Mouse (Mus musculus): Measurements from ENCODE around the gene Strada.
"Not testable (repeated sequence)": the region's sequence is repeated elsewhere in the genome, so short reads cannot be mapped to it uniquely, and the experiment has no call there.

Strada gene

GRCm38 (mm10) chr11:106202123-106202465 is at the start of gene Strada:
Gene Strada (minus strand): TSS chr11:106202168.
- DNase-seq (ENCODE audit: extremely low spot score, low spot score) = no peak

DNA sequence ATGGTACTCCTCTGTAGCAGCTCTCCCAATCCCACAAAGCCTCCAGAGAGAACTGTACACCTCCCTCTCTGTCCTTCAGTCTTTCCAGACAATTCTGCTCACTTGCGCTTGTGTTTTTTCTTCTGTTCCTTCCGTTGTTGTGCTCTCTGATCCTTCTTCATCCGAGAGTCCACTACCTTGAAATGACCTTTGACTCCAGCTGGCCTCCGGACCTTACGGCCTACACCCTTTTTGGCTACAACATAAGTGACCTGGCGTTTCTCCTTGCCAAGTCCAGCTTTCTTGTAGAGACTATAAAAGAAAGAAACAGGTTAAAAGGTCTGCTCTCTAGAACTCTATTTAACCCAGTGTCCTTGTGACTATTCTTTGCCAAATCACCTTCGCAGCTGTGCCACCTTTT is 47.4 kb upstream of the Strada start:
- DNase-seq (ENCODE audit: extremely low spot score, low spot score) = no peak

DNA sequence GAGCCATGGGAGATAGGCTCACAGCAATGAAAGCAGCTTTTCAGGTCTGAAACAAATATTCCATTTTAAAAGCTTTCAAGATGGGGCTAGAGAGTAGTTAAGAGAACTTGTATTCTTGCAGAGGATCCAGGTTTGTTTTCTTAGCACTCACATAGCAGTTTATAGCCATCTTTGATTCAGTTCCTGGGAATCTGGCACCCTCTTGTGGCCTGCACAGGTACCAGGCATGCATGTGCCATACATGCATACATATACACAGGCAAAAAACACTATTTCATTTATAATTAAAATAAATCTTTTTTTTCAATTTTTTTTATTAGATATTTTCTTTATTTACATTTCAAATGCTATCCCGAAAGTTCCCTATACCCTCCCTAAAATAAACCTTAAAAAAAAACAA is 44.9 kb upstream of the Strada start:
- DNase-seq (ENCODE audit: extremely low spot score, low spot score) = no peak

DNA sequence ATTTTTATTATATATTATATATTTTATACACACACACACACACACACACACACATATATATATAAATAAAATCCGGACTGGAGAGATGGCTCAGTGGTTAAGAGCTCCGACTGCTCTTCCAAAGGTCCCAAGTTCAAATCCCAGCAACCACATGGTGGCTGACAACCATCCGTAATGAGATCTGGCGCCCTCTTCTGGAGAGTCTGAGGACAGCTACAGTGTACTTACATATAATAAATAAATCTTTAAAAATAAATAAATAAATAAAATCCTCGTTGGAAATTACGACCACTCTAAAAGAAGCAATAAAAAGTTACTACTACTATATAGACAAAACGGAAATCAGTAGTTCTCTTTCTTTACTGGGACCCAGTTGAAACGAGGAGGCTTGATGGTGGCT is 32.0 kb upstream of the Strada start:
- DNase-seq (ENCODE audit: extremely low spot score, low spot score) = not testable (repeated sequence)

- no peak for DNase-seq (ENCODE audit: extremely low spot score, low spot score)
Observed at GRCm38 (mm10) chr11:106220603-106221002, 18.6 kb upstream of the Strada start.

DNA sequence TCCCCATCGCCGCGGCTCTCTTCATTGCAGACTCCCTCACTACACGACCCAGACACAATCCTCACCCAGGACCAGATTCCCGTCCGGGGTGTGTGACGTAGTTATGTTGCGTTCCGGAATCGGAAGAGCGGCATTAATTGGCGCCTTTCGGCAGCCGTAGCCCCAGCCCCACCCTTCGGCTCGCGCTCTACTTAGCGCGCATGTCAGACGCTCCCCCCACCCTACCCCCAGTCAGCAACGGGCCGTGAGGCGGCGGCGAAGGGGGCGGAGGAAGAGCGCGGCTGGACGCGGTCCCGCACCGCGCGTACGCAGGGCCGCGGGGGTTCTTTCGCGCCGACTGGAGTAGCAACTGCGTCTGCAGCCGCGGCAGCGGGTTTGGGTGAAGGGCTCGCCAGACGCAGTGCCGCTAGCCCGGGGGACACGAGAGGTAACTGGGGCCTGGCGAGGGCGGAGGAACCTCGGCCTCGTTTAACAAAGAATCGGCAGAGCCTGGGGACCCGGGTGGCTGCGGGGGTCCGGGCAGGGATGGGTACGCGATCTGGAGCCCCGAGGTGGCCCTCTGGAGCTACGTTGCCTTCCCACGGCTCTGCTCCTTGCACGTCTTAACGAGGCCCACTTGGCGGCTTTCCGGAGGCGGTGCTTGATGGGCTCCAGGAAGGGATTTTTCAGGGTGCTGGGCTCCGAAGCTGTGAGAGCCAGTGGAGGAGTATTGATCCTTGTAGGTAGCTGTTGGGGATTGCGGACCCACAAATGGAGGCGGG is 14.9 kb upstream of the Strada start, which contains the start of gene Ddx42:
TSS of gene Ddx42 (plus strand) at position 197 of the 761 bp plus-strand sequence.
- peak; percentile 90 for DNase-seq (ENCODE audit: extremely low spot score, low spot score)

DNA sequence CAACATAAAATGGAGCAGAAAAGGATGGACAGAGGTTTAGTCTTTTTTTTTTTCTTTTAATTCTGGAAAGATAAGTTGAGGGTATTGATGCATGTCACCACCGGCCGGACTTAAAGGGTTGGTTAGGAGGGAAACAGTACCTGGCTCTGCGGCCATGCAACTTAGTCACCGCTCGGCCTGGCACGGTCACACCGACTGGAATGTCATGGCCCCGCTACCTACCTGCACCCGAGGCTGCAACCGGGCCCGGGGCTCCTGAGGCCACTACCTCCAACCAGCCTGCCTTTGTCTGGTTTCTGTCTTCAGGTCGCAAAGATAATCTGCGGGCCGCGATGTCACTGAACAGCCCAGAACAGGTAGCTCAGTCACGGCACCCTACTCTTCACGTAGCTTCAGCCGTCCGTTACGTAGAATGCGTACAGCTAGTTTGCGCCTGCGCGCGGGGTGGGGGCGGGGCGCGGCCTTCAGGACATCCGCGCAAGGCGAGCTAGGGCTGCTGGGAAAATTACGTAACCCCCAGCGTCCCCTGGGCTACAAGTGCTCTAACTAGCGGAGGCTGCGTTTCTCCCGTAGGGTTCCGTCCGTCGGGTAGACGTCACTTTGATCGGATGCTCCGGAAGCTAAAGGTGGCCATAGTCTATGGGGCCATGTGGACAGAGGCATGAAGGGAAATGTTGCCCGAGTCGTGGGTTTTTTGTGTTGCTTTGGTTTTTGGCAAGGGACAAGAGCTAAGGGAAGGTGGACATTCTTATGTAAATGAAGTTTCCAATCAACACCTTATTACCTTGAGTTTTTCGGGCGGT is 14.2 kb upstream of the Strada start, which contains the start of gene Ccdc47:
TSS of gene Ccdc47 (minus strand) at position 418 of the 803 bp plus-strand sequence.
- DNase-seq (ENCODE audit: extremely low spot score, low spot score) = peak; percentile 92

- DNase-seq (ENCODE audit: extremely low spot score, low spot score) = no peak
Observed at GRCm38 (mm10) chr11:106215450-106215859, 13.5 kb upstream of the Strada start.

DNA sequence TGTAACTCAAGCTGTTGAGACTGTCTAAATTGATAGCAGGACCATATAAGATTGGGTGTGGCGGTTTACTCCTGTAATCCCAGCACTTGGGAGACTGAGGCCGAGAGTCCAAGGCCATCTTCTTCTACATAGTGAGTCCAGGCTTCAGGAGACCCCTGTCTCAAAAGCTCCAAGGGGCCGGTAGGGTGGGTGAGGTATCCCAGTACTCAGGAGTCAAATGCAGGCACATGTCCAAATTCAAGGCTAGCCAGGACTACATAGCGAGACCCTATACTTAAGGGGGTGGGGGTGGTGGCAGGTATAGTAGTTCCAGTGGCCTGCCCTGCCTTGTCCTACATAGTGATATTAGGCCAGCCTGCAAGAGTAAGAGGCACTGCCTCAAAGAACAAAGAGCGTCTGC is 12.9 kb upstream of the Strada start:
- no peak for DNase-seq (ENCODE audit: extremely low spot score, low spot score)

DNA sequence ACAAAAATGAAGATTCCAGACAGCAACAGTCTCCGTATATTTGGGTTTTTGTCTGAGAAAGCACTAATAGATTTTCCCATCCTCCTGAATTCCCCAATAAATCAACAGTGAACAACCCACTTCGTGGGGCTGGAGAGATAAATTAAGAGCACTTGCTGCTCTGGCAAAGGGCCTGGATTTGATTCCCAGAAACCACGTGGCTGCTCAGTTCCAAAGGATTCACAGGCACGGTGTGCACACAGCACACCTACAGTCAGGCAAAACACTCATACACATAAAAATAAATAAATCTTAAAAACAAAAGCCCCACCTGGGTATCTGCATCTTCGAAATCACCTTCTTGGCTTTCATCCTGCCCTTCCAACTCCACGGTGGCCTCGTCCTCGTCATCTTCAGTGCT is 10.8 kb upstream of the Strada start:
- DNase-seq (ENCODE audit: extremely low spot score, low spot score) = no peak

- DNase-seq (ENCODE audit: extremely low spot score, low spot score) = no peak
Observed at GRCm38 (mm10) chr11:106201337-106202122, 438 bp downstream of the Strada start.

- DNase-seq (ENCODE audit: extremely low spot score, low spot score) = no peak
Observed at GRCm38 (mm10) chr11:106200756-106201155, 1.2 kb downstream of the Strada start.

GRCm38 (mm10) chr11:106199997-106200396 is 2.0 kb downstream of the Strada start:
- DNase-seq (ENCODE audit: extremely low spot score, low spot score) = not testable (repeated sequence)

- DNase-seq (ENCODE audit: extremely low spot score, low spot score) = no peak
Observed at GRCm38 (mm10) chr11:106198277-106198676, 3.7 kb downstream of the Strada start.

- DNase-seq (ENCODE audit: extremely low spot score, low spot score) = no peak
Observed at GRCm38 (mm10) chr11:106195341-106195740, 6.6 kb downstream of the Strada start.

DNA sequence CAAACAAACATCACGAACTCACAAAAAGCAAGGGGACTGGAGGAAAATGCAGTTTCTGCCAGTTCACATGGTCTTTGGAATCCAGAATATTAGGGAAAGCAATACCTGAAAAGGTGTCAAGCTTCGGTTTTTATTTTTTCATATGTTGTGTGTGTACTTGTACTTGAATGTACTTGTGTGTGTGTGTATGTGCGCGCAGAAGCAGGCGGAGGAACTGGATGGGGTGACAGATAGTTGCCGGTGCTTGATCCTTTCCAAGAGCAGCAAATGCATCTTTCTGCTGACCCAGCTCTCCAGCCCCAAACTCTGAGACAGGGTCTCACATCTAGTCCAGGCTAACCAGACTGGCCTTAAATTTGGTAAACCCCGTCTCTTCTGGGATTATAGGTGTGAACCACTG is 7.1 kb downstream of the Strada start:
- no peak for DNase-seq (ENCODE audit: extremely low spot score, low spot score)

GRCm38 (mm10) chr11:106194155-106194541 is 7.8 kb downstream of the Strada start:
- no peak for DNase-seq (ENCODE audit: extremely low spot score, low spot score)

- peak; percentile 97 for DNase-seq (ENCODE audit: extremely low spot score, low spot score)
Observed at GRCm38 (mm10) chr11:106193371-106194154, 8.4 kb downstream of the Strada start.

DNA sequence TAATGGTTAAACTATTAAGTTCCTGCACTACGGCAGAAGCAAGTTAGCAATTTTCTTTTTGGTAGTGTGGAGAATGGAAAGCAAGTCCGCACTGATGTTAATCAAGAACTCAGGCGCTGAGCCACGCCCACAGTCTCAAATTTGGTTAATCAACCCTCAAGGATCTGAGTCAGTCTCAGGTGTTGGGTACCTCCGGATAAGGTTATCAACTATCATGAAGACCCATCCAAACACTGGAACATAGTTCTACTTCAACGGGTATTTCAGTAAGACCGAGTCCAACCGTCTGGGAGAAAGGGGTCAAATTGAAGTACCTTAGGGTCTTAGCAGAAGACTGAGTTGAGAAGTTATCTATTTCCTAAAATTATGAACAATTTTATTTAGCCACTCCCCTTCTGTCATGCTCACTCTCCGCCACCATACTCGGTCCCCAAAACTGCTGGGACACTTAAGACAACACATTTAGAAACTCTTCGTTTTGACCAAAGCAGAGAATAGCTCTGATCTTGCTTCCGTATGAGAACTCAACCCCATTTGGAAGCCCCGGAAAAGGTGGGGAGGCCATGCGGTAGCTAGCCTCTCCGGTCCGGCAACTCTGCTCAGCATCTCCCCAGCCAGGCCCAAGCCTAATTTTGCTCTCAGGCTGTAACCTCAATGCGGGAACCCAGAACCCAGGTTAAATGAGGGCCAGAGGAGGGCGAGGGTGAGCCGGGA is 9.2 kb downstream of the Strada start:
- no peak for DNase-seq (ENCODE audit: extremely low spot score, low spot score)

GRCm38 (mm10) chr11:106192241-106192640 is 9.7 kb downstream of the Strada start:
- no peak for DNase-seq (ENCODE audit: extremely low spot score, low spot score)
